Mouse (Mus musculus) liver, embryonic 15.5 days (tissue): Measurements from ENCODE around the gene Srms. TPM values are rescaled to one million over a fixed set of nuclear protein-coding genes. Genes with fewer than 3 reads are reported as not detected.

Experiments
- ATAC-seq: fragments of 200-750 bp; cut with Nextera tagmentation; 2 replicates; pipeline ENCODE4 v1.8.0; 2017; ENCODE audit warnings: moderate number of reproducible peaks, mild to moderate bottlenecking, moderate library complexity; ENCODE audit not compliant: insufficient read depth
- H3K27ac ChIP-seq: fragments of 300-500 bp; sonication (generic); replicated peaks from 2 replicates; pipeline ENCODE4 v1.5.1; 2015; ENCODE audit warnings: mild to moderate bottlenecking, inconsistent platforms
- H3K27me3 ChIP-seq: fragments of 300-500 bp; sonication (generic); 2 replicates; pipeline ENCODE4 v1.6.1; 2015; ENCODE audit warnings: mild to moderate bottlenecking, inconsistent platforms
- H3K36me3 ChIP-seq: fragments of 300-500 bp; sonication (generic); replicated peaks from 2 replicates; pipeline ENCODE4 v1.6.1; 2015; ENCODE audit warnings: moderate library complexity, mild to moderate bottlenecking, inconsistent platforms
- H3K4me1 ChIP-seq: fragments of 300-500 bp; sonication (generic); replicated peaks from 2 replicates; pipeline ENCODE4 v1.6.1; 2015; ENCODE audit warnings: inconsistent platforms
- H3K4me2 ChIP-seq: fragments of 300-500 bp; sonication (generic); 2 replicates; pipeline ENCODE4 v1.6.1; 2015; ENCODE audit warnings: moderate library complexity, mild to moderate bottlenecking, inconsistent platforms
- H3K4me3 ChIP-seq: fragments of 300-500 bp; sonication (generic); replicated peaks from 2 replicates; pipeline ENCODE4 v1.5.1; 2015; ENCODE audit warnings: mild to moderate bottlenecking, inconsistent platforms
- H3K9ac ChIP-seq: fragments of 300-500 bp; sonication (generic); 2 replicates; pipeline ENCODE4 v1.6.1; 2015; ENCODE audit warnings: moderate library complexity, mild to moderate bottlenecking, inconsistent platforms
- H3K9me3 ChIP-seq: fragments of 300-500 bp; sonication (generic); replicated peaks from 2 replicates; pipeline ENCODE4 v1.6.1; 2016; ENCODE audit warnings: inconsistent platforms
- WGBS: fragments of 180-500 bp; shearing (Covaris S2); methylation state at CpG from one replicate; pipeline ENCODE4 v1.1.7; 2015; ENCODE audit warnings: mixed read lengths; ENCODE audit not compliant: insufficient replicate concordance; 5-methylcytosine and 5-hydroxymethylcytosine counted together
- polyA plus RNA-seq: library from polyadenylated mRNA; unstranded; fragments of >200 nt; fragmentation: Nextera tagmentation; extraction: Ambion mirVana; gene quantifications from 2 replicates; pipeline ENCODE4 v1.2.1, GENCODE M21; 2015

The Srms gene
- 0.32 and 0.44 TPM in 2 replicates for polyA plus RNA-seq

DNA sequence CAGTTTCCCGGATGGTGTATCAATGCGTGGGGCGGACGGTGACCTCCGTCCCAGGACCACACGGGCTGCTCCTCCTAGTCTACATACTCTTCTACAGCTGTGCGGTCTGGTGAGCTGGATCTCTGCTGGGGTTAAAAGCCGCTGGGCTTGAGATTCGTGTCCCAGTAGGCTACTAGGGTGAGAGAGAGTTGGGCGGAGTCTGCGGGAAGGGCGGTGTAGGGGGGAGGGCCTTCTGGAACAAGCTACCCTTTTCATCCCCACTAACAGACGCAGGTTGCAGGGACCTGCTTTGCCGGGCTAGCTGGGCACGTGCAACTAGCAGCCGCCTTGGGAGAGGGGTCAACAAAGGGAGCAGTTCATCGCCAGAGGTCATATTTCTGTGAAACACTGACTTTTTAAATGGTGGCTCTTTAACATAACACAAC is at the start of gene Srms:
Gene Srms (minus strand): TSS at position 165 of the 425 bp plus-strand sequence.
- Histone ChIP-seq H3K27ac (no peak within 1 kb of the TSS), H3K4me1 (peaks cover 33% of the 10 kb centered on the region), H3K9me3 (no peaks in the 10 kb centered on the region), H3K36me3 (no peaks in the 10 kb centered on the region), H3K4me3 (peak within 1 kb of the TSS; percentile 49), H3K4me2 (peak within 1 kb of the TSS; percentile 73), H3K27me3 (peaks cover 69% of the 10 kb centered on the region), H3K9ac (peak within 1 kb of the TSS; percentile 37; the same call in 1 of the 2 replicates)
- WGBS = 1% methylated on average over 17 of the region's 17 CpGs
- ATAC-seq = peak; percentile 58

GRCm38 (mm10) chr2:181253248-181253647 is 40.3 kb upstream of the Srms start:
- Histone ChIP-seq H3K9me3 (no peaks in the 10 kb centered on the region), H3K4me1 (peaks cover 18% of the 10 kb centered on the region; the same call in 1 of the 2 replicates), H3K4me2 (no peak overlapping the region), H3K4me3 (no peak overlapping the region), H3K27ac (0 out of 2 replicates have a peak overlapping the region, but pooled peaks have one; percentile 51), H3K36me3 (peaks cover 65% of the 10 kb centered on the region), H3K9ac (no peak overlapping the region), H3K27me3 (no peaks in the 10 kb centered on the region)
- WGBS = 89% methylated on average over 1 of the region's 1 CpGs
- ATAC-seq = peak; percentile 41; the same call in 1 of the 2 replicates

- WGBS = 71% methylated on average over 1 of the region's 1 CpGs
- Histone ChIP-seq H3K27me3 (no peaks in the 10 kb centered on the region), H3K9me3 (no peaks in the 10 kb centered on the region), H3K27ac (no peak overlapping the region), H3K9ac (no peak overlapping the region), H3K4me1 (peaks cover 18% of the 10 kb centered on the region; the same call in 1 of the 2 replicates), H3K36me3 (peaks cover 51% of the 10 kb centered on the region), H3K4me3 (no peak overlapping the region), H3K4me2 (no peak overlapping the region)
- no peak for ATAC-seq
These were observed 38.9 kb upstream of the Srms start for GRCm38 (mm10) chr2:181251841-181252240.

- 66% methylated on average over 10 of the region's 10 CpGs for WGBS
- ATAC-seq = peak; percentile 53
- Histone ChIP-seq H3K4me3 (no peak overlapping the region), H3K4me1 (peaks cover 24% of the 10 kb centered on the region), H3K9ac (no peak overlapping the region), H3K9me3 (no peaks in the 10 kb centered on the region), H3K4me2 (no peak overlapping the region), H3K27ac (peak overlapping the region; percentile 68), H3K27me3 (no peaks in the 10 kb centered on the region), H3K36me3 (peaks cover 26% of the 10 kb centered on the region)
These were observed 36.2 kb upstream of the Srms start for GRCm38 (mm10) chr2:181249217-181249616.

GRCm38 (mm10) chr2:181245031-181245430 is 32.0 kb upstream of the Srms start:
- no peaks in the 10 kb centered on the region for H3K9me3 ChIP-seq
- peaks cover 8% of the 10 kb centered on the region for H3K36me3 ChIP-seq
- peaks cover 39% of the 10 kb centered on the region for H3K4me1 ChIP-seq
- WGBS = 47% methylated on average over 2 of the region's 2 CpGs
- H3K27me3 ChIP-seq = no peaks in the 10 kb centered on the region
- H3K9ac ChIP-seq = no peak overlapping the region
- no peak overlapping the region for H3K4me3 ChIP-seq
- H3K4me2 ChIP-seq = no peak overlapping the region
- ATAC-seq = no peak
- no peak overlapping the region for H3K27ac ChIP-seq

- peak overlapping the region; percentile 61 for H3K27ac ChIP-seq
- H3K4me3 ChIP-seq = no peak overlapping the region
- peak; percentile 53 for ATAC-seq
- no peaks in the 10 kb centered on the region for H3K9me3 ChIP-seq
- no peak overlapping the region for H3K9ac ChIP-seq
- no peaks in the 10 kb centered on the region for H3K27me3 ChIP-seq
- peaks cover 17% of the 10 kb centered on the region for H3K36me3 ChIP-seq
- H3K4me2 ChIP-seq = peak overlapping the region; percentile 34
- 18% methylated on average over 11 of the region's 11 CpGs for WGBS
- peaks cover 50% of the 10 kb centered on the region for H3K4me1 ChIP-seq
These were observed 30.9 kb upstream of the Srms start for GRCm38 (mm10) chr2:181243706-181244394.

DNA sequence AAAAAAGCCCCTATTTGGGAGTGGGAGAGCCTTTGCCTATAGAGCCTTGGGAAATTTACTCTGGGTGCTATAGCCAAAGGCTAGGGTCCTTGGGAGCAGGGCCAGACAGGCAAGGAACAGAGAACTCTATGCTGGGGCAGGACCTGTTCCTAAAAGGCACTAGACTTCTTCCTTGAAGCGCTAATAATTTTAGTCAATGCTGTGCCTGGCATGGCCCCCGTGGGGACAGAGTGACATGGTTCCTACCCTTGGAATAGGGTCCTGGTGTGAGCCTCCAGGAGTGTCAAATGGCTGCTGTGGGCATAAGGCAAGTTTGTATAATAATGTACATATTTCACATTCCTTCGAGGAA is 29.3 kb upstream of the Srms start:
- no peak for ATAC-seq
- Histone ChIP-seq H3K36me3 (peaks cover 30% of the 10 kb centered on the region), H3K27ac (0 out of 2 replicates have a peak overlapping the region, but pooled peaks have one; percentile 6)

GRCm38 (mm10) chr2:181241602-181242313 is 28.8 kb upstream of the Srms start, which contains the start of gene Helz2:
TSS of gene Helz2 (minus strand) at chr2:181242027.
- peak within 1 kb of the TSS; percentile 76 for H3K4me3 ChIP-seq
- H3K27me3 ChIP-seq = no peaks in the 10 kb centered on the region
- peak; percentile 72 for ATAC-seq
- WGBS = 4% methylated on average over 16 of the region's 16 CpGs
- H3K4me1 ChIP-seq = peaks cover 50% of the 10 kb centered on the region
- H3K4me2 ChIP-seq = peak within 1 kb of the TSS; percentile 79
- peaks cover 35% of the 10 kb centered on the region for H3K36me3 ChIP-seq
- H3K27ac ChIP-seq = peak within 1 kb of the TSS; percentile 77
- H3K9ac ChIP-seq = peak within 1 kb of the TSS; percentile 79
- no peaks in the 10 kb centered on the region for H3K9me3 ChIP-seq

More for the DNA sequence above, 29.3 kb upstream of the Srms start:
- Histone ChIP-seq H3K9me3 (no peaks in the 10 kb centered on the region), H3K27me3 (no peaks in the 10 kb centered on the region), H3K4me2 (peak overlapping the region; percentile 79), H3K9ac (peak overlapping the region; percentile 79), H3K4me3 (peak overlapping the region; percentile 76), H3K4me1 (peaks cover 50% of the 10 kb centered on the region)
- whole genome bisulfite sequencing = 65% methylated on average over 3 of the region's 3 CpGs

DNA sequence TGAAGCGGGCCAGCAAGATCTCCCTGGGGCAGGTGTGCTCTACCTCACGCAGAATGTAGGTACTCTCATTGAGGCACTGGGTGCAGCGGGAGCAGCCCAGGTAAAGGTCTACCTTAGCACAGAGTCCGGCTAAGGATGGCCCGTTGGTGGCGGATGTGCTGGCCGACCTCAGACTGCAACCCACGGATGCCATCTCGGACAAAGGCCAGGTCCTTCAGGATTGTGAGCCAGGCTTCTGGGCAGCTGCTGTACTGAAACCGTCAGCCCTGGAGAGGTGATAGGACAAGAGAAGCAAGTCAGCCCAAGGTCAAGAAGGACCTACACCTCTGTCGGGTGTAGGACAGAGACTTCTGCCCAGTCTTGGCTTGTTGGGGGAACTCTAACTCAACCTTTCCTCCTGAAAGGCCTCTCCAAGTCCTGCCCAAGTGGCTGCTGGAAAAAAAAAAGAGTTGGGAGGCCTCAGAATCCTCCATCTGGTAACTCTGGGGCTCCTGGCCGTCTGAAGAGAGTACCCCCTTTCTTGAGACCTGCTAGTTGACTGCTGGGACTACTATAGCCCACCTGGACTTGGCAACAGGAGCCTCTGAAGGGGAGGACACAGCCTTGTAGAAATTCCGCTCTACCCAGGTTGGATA is 27.9 kb upstream of the Srms start:
- H3K9me3 ChIP-seq = no peaks in the 10 kb centered on the region
- no peaks in the 10 kb centered on the region for H3K27me3 ChIP-seq
- peaks cover 43% of the 10 kb centered on the region for H3K36me3 ChIP-seq
- H3K4me1 ChIP-seq = peaks cover 50% of the 10 kb centered on the region
- ATAC-seq = no peak
- 81% methylated on average over 13 of the region's 13 CpGs for WGBS
- peak overlapping the region; percentile 79; the same call in 1 of the 2 replicates for H3K9ac ChIP-seq
- peak overlapping the region; percentile 76 for H3K4me3 ChIP-seq
- H3K27ac ChIP-seq = 0 out of 2 replicates have a peak overlapping the region, but pooled peaks have one; percentile 77
- peak overlapping the region; percentile 79 for H3K4me2 ChIP-seq

DNA sequence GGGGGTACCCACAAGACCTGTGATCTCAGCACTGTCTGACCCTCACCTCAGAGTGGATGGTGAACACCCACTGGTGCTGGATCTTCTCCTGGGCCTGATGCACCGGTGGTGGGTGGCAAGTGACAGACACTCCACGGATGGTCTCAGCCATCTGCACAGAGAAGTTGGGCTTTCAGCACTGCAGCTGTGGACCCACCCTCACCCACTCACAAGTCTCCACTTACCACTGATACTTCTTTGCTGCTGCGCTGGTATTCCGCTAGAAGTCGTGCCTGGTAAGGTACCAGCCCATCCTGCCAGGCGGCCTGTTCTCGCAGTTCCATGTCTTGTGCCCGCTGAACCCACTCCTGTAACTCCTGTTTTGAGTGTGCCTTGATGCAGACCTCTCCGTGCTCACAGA is 26.3 kb upstream of the Srms start:
- Histone ChIP-seq H3K4me3 (no peak overlapping the region), H3K27me3 (no peaks in the 10 kb centered on the region), H3K27ac (no peak overlapping the region), H3K36me3 (peaks cover 60% of the 10 kb centered on the region), H3K9ac (no peak overlapping the region), H3K4me1 (peaks cover 45% of the 10 kb centered on the region), H3K9me3 (no peaks in the 10 kb centered on the region), H3K4me2 (peak overlapping the region; percentile 79; the same call in 1 of the 2 replicates)
- 83% methylated on average over 9 of the region's 9 CpGs for WGBS
- ATAC-seq = no peak

DNA sequence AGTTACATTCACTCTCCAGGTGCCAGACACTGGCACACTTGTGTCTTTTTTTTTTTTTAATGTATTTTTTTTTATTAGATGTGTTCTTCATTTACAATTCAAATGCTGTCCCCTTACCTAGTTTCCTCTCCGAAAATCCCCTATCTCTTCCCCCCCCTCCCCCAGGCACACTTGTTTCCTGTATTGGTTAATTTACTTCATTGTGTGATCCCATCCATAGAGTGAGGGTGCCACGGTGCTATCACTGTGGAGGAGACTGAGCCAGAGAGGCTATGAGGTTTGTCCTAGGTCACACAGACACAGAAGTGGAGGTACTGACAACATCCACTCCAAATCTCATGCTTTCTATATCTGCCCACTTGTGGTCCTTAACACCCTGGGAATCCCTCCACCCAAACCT is 25.9 kb upstream of the Srms start:
- no peak for ATAC-seq
- Histone ChIP-seq H3K36me3 (peaks cover 64% of the 10 kb centered on the region), H3K9me3 (no peaks in the 10 kb centered on the region), H3K4me2 (0 out of 2 replicates have a peak overlapping the region, but pooled peaks have one; percentile 79), H3K4me3 (no peak overlapping the region), H3K27ac (no peak overlapping the region), H3K27me3 (no peaks in the 10 kb centered on the region), H3K9ac (no peak overlapping the region), H3K4me1 (peaks cover 41% of the 10 kb centered on the region)
- WGBS = 55% methylated on average over 2 of the region's 2 CpGs
